Mouse (Mus musculus): ENCODE data around the gene Glod4. TPM values are rescaled to one million over a fixed set of nuclear protein-coding genes. Genes with fewer than 3 reads are reported as not detected.
A peak's percentile ranks its signal among the peaks of the same experiment; 100 is the strongest.

Glod4 gene
- polyA plus RNA-seq, 1 experiment = 84.4 TPM

DNA sequence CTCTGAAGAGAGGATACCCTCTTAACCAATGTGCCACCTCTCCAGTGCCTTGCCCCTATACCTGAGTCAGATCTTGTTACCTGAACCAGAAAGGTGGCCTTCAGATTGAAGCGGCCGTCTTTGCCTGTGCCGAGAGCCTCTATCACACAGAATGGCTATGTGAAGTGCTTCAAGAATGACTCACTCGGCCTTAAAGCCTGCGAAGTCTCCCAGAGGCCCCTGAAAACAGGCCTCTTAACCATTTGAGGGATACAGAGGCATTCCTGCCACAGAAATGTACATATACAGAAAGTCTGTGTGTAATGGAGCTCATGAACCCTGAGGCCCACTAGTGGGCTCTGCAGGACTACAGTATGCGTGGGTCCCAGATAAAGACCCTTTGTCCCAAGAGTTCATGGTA is 40.3 kb upstream of the Glod4 start:
- Histone ChIP-seq H3K4me3 (ENCODE audit: insufficient read depth, low read length) (no peak overlapping the region), H3K4me1 (ENCODE audit: control insufficient read depth, insufficient read depth, low read length) (peaks cover 28% of the 10 kb centered on the region), H3K27ac (ENCODE audit: insufficient read depth, low read length) (peak overlapping the region; percentile 87)
- TF ChIP-seq CTCF (IDR thresholded peaks at IDR 0.05; ENCODE audit: borderline replicate concordance, insufficient read depth, low read length) (no peak), POLR2A (IDR thresholded peaks at IDR 0.05; ENCODE audit: low read depth, low read length) (no peak)

DNA sequence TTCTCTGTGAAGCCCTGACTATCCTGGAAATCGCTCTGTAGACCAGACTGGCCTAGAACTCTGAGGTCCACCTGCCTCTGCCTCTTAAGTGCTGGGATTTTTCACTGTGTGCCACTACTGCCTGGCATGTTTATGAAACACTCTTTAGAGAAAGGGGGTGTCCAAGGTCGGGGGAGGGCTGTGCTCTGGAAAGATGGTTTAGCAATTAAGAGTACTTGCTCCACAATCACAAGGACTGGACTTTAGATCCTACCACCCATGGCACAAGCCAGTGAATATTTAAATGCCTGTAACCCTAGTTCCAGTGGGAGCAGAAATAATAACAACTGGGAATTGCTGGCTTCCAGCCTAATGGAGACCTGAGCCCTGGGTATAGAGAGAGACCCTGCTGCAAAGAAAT is 36.4 kb upstream of the Glod4 start:
- no peak for TF ChIP-seq POLR2A (IDR thresholded peaks at IDR 0.05; ENCODE audit: low read depth, low read length)
- TF ChIP-seq CTCF (IDR thresholded peaks at IDR 0.05; ENCODE audit: borderline replicate concordance, insufficient read depth, low read length) = no peak
- Histone ChIP-seq H3K4me3 (ENCODE audit: insufficient read depth, low read length) (no peak overlapping the region), H3K4me1 (ENCODE audit: control insufficient read depth, insufficient read depth, low read length) (peaks cover 10% of the 10 kb centered on the region), H3K27ac (ENCODE audit: insufficient read depth, low read length) (no peak overlapping the region)

DNA sequence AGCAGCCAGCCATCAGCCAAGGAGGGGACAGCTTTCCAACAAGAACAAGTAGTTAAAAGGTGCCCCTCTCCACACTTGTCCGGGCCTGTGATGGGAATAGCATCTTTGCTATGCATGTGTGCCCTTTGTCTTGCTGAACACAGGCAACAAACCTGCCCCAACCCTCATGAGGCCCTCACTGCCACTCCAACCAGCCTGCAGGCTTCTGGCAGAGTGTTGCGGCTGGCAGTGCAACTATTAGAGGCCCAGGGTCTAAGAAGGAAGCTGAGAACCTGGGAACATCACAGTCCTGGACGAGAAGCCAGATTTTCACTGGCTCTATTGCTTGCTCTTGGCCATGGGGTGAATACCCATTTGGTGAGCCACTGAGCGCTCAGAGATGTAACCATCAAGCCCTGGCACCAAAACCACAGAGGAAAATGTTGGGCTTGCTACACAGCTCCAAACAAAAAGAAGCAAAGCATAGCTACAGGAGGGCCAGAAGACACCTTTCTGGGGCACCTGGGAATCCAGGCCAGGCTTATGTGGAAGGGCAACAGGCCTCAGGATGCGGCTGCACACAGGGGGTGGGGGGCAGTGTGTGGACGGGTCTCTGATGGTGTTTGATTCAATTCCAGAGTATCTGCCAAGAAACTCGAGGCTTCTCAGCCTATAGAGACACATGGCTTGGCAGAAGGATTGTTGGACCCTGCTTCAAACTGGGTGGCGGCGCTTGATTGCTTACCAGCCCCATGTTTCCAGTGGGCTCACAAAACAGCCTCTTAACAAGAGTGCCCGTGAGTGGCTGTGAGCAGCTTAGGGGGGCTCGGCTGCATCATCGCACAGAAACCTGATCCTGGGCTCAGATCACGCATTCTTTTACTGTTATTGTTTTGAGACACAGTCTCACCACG is 35.7 kb upstream of the Glod4 start:
- Histone ChIP-seq H3K4me3 (ENCODE audit: insufficient read depth, low read length) (no peak overlapping the region), H3K27ac (ENCODE audit: insufficient read depth, low read length) (0 out of 2 replicates have a peak overlapping the region, but pooled peaks have one; percentile 1), H3K4me1 (ENCODE audit: control insufficient read depth, insufficient read depth, low read length) (peaks cover 3% of the 10 kb centered on the region)
- TF ChIP-seq POLR2A (IDR thresholded peaks at IDR 0.05; ENCODE audit: low read depth, low read length) = no peak

DNA sequence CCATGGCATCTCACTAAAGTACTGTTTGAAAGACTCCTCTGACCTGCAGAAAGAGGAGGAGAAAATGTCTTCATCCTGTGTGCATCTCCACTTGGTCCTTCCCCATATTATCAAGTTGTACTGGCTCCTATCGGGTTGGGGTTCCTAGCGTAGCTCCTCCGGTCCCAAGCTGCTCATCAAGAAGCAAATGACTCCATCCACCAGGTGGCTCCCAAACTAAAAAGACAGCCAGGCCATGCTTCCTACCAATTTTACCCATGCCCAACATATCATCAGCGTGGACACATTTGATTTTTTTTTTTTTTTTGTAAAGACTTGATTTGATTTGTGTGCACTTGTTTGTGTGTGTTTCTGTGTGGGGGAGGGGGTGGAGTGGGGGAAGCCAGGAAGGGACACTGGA is 28.9 kb upstream of the Glod4 start:
- Histone ChIP-seq H3K4me3 (ENCODE audit: insufficient read depth, low read length) (no peak overlapping the region), H3K27ac (ENCODE audit: insufficient read depth, low read length) (no peak overlapping the region), H3K4me1 (ENCODE audit: control insufficient read depth, insufficient read depth, low read length) (no peaks in the 10 kb centered on the region)
- TF ChIP-seq CTCF (IDR thresholded peaks at IDR 0.05; ENCODE audit: borderline replicate concordance, insufficient read depth, low read length) (no peak), POLR2A (IDR thresholded peaks at IDR 0.05; ENCODE audit: low read depth, low read length) (no peak)

DNA sequence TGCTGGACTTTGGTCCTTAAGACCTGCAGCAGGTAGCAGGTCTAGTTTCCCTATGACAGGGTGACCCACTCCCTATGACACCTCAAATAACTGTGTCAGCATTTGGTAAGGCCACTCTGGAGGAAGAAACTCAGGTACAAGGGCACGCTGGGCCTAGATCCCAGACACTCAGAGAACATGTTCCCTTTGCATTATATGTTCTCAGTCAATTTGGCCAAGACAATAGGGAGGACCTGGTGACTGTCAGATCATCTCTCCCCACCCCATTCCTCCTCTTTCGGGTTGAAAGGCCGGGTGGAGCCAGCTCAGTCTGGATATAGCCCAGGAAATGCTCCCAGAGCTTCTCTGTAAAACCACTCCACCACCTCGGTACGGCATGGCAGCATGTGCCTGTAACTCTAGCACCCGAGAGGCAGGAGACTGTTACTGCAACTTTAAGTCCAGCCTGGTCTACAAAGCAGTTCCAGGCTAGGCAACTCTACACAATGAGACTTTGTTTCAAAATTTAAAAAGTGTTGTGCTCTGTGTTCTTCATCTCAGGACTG is 25.1 kb upstream of the Glod4 start:
- Histone ChIP-seq H3K4me3 (ENCODE audit: insufficient read depth, low read length) (no peak overlapping the region), H3K4me1 (ENCODE audit: control insufficient read depth, insufficient read depth, low read length) (no peaks in the 10 kb centered on the region), H3K27ac (ENCODE audit: insufficient read depth, low read length) (no peak overlapping the region)
- TF ChIP-seq POLR2A (IDR thresholded peaks at IDR 0.05; ENCODE audit: low read depth, low read length) = no peak
- no peak for TF ChIP-seq CTCF (IDR thresholded peaks at IDR 0.05; ENCODE audit: borderline replicate concordance, insufficient read depth, low read length)

DNA sequence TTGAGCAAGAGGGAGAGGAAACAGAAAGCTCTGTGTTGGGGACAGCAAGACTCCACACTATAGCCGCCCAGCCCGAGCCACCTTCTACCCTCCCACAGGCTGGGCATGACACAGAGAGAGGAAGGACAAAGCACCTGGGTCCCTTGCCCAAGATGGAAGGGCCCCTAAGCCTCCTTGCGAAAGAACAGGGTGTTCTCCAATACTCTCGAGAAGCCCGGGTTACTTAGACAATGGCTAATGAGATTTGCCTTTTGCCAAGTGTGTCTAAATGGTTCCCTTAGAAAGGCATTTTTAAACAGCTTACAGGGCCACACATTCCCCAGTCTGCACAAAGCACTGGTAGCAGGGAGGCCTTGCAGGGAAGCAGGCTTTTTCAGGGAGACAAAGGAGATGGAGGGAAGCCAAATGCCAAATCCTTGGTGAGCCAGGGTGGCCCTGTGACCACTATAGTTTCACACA is 24.5 kb upstream of the Glod4 start:
- H3K4me1 ChIP-seq (ENCODE audit: control insufficient read depth, insufficient read depth, low read length) = no peaks in the 10 kb centered on the region
- H3K4me3 ChIP-seq (ENCODE audit: insufficient read depth, low read length) = no peak overlapping the region
- H3K27ac ChIP-seq (ENCODE audit: insufficient read depth, low read length) = no peak overlapping the region
- TF ChIP-seq CTCF (IDR thresholded peaks at IDR 0.05; ENCODE audit: borderline replicate concordance, insufficient read depth, low read length) = no peak
- TF ChIP-seq POLR2A (IDR thresholded peaks at IDR 0.05; ENCODE audit: low read depth, low read length) = no peak

DNA sequence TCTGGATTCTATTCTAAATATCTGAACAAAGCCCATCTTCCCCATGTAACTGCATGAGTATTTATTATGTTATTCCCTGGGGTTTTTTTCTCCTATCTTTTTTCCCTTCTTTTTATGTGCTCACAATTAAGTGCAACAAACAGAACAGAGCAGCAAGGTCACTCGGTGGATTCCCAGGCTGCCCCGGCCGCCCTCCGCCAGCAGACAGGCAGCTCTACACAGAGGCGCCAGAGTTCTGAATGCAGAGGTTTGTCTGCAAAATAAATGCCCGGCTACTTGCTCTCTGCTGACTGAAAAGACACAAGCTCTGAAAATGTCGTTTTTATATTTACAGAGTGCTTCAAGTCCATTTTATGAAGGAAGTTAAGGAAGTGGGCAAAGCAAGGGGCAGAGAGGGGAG is 24.0 kb upstream of the Glod4 start:
- no peak for TF ChIP-seq POLR2A (IDR thresholded peaks at IDR 0.05; ENCODE audit: low read depth, low read length)
- TF ChIP-seq CTCF (IDR thresholded peaks at IDR 0.05; ENCODE audit: borderline replicate concordance, insufficient read depth, low read length) = no peak
- Histone ChIP-seq H3K27ac (ENCODE audit: insufficient read depth, low read length) (no peak overlapping the region), H3K4me1 (ENCODE audit: control insufficient read depth, insufficient read depth, low read length) (no peaks in the 10 kb centered on the region), H3K4me3 (ENCODE audit: insufficient read depth, low read length) (no peak overlapping the region)

DNA sequence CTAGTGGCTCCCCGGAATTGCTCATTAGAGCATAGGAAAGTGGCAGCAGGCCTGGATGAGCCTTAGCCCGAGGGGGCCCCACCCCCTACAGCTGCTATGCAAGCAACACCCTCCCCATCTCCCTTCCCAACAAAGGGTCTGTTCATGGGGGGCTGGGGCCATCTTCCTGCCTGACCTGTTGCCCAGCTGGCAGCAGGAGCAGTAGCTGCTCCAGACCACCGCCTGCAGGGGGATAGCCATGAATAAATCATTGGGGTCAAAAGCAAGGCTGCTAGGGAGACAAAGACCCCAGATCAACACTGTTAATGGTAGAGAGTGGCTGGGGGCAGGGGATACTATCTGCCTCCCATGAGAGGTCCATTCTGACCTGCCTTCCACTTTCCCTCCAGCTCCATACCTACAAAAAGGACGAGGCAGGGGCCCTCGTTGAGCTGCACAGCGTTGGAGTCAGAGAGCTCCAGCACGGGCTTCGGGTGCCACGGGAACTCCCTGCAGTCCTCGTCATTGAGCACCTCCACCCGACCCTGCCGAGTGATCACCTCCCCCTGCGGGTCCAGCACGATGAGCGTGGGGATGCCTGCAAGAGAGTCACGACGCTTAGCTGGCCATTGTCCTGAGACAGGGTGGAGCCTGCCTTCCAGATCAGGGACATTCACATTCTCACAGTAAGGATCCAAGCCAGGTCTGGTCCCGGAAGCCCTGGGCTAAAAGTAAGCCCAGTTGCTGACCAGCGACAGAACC is 19.3 kb upstream of the Glod4 start:
- Histone ChIP-seq H3K27ac (ENCODE audit: insufficient read depth, low read length) (no peak overlapping the region), H3K4me1 (ENCODE audit: control insufficient read depth, insufficient read depth, low read length) (no peaks in the 10 kb centered on the region), H3K4me3 (ENCODE audit: insufficient read depth, low read length) (no peak overlapping the region)
- TF ChIP-seq CTCF (IDR thresholded peaks at IDR 0.05; ENCODE audit: borderline replicate concordance, insufficient read depth, low read length) = no peak
- TF ChIP-seq POLR2A (IDR thresholded peaks at IDR 0.05; ENCODE audit: low read depth, low read length) = no peak

DNA sequence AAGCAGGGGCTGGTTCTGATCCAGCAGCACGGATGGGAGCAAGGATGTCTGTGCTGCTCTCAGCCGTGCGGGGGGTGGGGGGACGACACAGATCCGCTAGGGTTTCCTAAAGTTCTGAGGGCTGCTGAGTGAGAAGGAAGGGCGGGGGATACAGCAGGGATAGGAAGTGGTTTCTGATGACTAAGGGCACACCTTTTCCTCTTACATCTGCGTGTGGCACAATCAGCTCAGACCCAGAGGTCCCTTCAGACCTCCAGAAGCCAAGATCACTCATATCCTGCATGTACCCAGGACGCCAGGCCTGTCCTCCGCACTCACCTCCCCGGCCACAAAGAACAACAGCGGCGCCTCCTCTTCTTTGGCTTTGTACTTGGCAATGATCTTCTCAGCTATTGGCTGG is 17.7 kb upstream of the Glod4 start:
- Histone ChIP-seq H3K4me1 (ENCODE audit: control insufficient read depth, insufficient read depth, low read length) (no peaks in the 10 kb centered on the region), H3K4me3 (ENCODE audit: insufficient read depth, low read length) (no peak overlapping the region)
- TF ChIP-seq POLR2A (IDR thresholded peaks at IDR 0.05; ENCODE audit: low read depth, low read length) = no peak
- no peak for TF ChIP-seq CTCF (IDR thresholded peaks at IDR 0.05; ENCODE audit: borderline replicate concordance, insufficient read depth, low read length)

More for the DNA sequence above, 17.7 kb upstream of the Glod4 start:
- H3K27ac ChIP-seq (ENCODE audit: insufficient read depth, low read length) = no peak overlapping the region
